Mouse (Mus musculus): ENCODE results near the gene Bcl2l10. TPM values are rescaled to one million over a fixed set of nuclear protein-coding genes. Genes with fewer than 3 reads are reported as not detected.

Bcl2l10 gene
- polyA plus RNA-seq, 1 experiment from 2014 or later, result not detected

DNA sequence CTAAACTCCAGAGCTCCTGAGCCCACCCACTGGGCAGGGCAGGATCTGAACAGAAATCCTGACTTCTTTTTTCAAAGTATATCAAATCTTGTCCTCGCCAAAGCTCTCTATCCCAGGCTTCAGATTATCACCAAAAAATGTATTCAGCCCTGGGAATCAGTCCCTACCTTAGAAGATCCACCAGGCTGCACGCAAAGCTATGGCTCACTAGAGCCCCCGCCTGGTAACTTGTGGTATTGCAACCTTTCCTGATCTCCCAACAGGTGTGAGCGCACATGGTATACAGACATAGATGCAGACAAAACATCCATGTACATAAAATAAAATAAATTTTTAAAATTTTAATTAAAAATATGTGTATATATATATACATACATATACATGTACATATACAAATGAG is 35.5 kb upstream of the Bcl2l10 start:
- Histone ChIP-seq H3K27ac (replicated peaks; ENCODE audit: low read depth, low read length) (no peak overlapping the region), H3K27me3 (ENCODE audit: control insufficient read depth, insufficient read depth, low read length) (no peaks in the 10 kb centered on the region), H3K4me2 (ENCODE audit: low read depth, severe bottlenecking) (no peak overlapping the region), H3K36me3 (ENCODE audit: control insufficient read depth, insufficient read depth, low read length) (no peaks in the 10 kb centered on the region), H3K4me1 (ENCODE audit: control insufficient read depth, insufficient read depth, low read length) (peaks cover 7% of the 10 kb centered on the region; the same call in 1 of the 2 replicates), H3K9me3 (ENCODE audit: control insufficient read depth, low read length) (no peaks in the 10 kb centered on the region), H3K9ac (ENCODE audit: low read length) (no peak overlapping the region), H3K4me3 (ENCODE audit: low read depth, low read length) (no peak overlapping the region)
- WGBS, result 16% methylated on average over 4 of the region's 4 CpGs
- ATAC-seq (ENCODE audit: insufficient number of reproducible peaks, low FRiP score, low TSS enrichment, low read depth) (no peak), DNase-seq (ENCODE audit: low spot score) (peak; percentile 91)

DNA sequence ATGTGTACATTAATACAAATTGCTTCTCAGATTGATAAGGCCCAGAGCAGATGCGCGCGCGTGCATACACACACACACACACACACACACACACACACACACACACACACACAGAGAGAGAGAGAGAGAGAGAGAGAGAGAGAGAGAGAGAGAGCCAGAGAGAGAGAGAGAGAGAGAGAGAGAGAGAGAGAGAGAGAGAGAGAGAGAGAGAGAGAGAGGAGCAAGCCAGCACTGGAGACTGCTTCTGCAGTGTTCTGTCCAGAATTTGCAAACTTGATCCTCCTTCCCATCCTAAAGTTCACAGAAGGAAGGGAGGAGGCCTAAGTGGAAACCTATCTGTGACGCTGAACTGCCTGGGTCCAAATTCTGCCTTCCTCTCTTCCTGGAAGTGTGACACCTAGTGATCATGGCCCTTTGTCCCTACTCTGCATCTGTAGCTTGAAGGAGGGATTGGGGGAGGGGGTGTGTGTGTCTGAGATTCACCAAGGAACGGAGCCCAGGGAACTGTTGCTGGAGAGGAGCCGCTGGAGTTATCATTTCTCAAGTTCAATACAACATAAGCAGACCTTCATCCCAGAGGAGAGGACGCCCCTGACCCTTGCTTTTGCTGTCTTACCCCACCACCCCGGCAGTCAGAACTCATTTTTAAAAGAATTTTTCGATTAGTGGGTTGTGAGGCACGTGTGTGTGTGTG is 34.3 kb upstream of the Bcl2l10 start:
- H3K9ac ChIP-seq (ENCODE audit: low read length), result 0 out of 2 replicates have a peak overlapping the region, but pooled peaks have one; percentile 68
- H3K9me3 ChIP-seq (ENCODE audit: control insufficient read depth, low read length), result no peaks in the 10 kb centered on the region
- no peaks in the 10 kb centered on the region for H3K27me3 ChIP-seq (ENCODE audit: control insufficient read depth, insufficient read depth, low read length)
- DNase-seq (ENCODE audit: low spot score), result peak; percentile 37
- WGBS, result 41% methylated on average over 11 of the region's 11 CpGs
- peak overlapping the region; percentile 94 for H3K4me2 ChIP-seq (ENCODE audit: low read depth, severe bottlenecking)
- ATAC-seq (ENCODE audit: insufficient number of reproducible peaks, low FRiP score, low TSS enrichment, low read depth), result no peak; the same call in 1 of the 2 replicates
- H3K36me3 ChIP-seq (ENCODE audit: control insufficient read depth, insufficient read depth, low read length), result no peaks in the 10 kb centered on the region
- peaks cover 7% of the 10 kb centered on the region; the same call in 1 of the 2 replicates for H3K4me1 ChIP-seq (ENCODE audit: control insufficient read depth, insufficient read depth, low read length)
- no peak overlapping the region for H3K27ac ChIP-seq (replicated peaks; ENCODE audit: low read depth, low read length)
- peak overlapping the region; percentile 59 for H3K4me3 ChIP-seq (ENCODE audit: low read depth, low read length)

GRCm38 (mm10) chr9:75313832-75314516 is 33.6 kb upstream of the Bcl2l10 start:
- 1% methylated on average over 51 of the region's 52 CpGs for WGBS
- Histone ChIP-seq H3K9me3 (ENCODE audit: control insufficient read depth, low read length) (no peaks in the 10 kb centered on the region), H3K27me3 (ENCODE audit: control insufficient read depth, insufficient read depth, low read length) (no peaks in the 10 kb centered on the region), H3K4me2 (ENCODE audit: low read depth, severe bottlenecking) (peak overlapping the region; percentile 94), H3K9ac (ENCODE audit: low read length) (peak overlapping the region; percentile 68), H3K4me3 (ENCODE audit: low read depth, low read length) (peak overlapping the region; percentile 59), H3K36me3 (ENCODE audit: control insufficient read depth, insufficient read depth, low read length) (no peaks in the 10 kb centered on the region), H3K4me1 (ENCODE audit: control insufficient read depth, insufficient read depth, low read length) (peaks cover 7% of the 10 kb centered on the region; the same call in 1 of the 2 replicates), H3K27ac (replicated peaks; ENCODE audit: low read depth, low read length) (no peak overlapping the region)
- ATAC-seq (ENCODE audit: insufficient number of reproducible peaks, low FRiP score, low TSS enrichment, low read depth) (peak; percentile 86), DNase-seq (ENCODE audit: low spot score) (peak; percentile 86)

DNA sequence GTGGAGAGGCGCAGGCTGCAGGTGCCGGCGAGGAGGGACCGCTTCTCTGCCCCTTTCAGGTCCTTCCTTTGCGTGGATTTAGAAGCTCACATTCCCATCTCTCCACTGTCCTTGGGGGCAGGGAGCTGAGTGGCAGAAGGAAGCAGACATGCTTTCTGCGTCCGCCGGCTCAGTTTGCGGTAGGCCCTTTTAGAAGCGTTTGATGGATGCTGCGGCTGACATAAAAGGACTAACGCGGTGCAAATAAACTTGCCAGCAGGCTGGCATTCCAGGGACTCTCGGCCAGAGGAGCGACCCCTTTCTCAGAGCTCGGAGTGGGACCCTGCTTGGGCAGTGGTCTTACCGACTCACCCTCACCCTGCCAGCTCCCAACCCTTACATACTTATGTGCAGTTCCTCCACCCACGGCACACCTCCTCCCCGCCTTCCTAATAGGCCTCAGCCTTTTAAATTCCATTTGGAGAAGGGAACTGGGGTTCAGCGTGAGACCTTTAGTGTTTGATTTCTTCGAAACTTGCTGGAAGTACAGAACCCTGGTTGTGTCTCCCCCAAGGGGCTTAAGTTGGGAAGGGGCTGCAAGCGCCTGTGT is 32.9 kb upstream of the Bcl2l10 start:
- H3K4me2 ChIP-seq (ENCODE audit: low read depth, severe bottlenecking), result peak overlapping the region; percentile 94
- DNase-seq (ENCODE audit: low spot score) (no peak), ATAC-seq (ENCODE audit: insufficient number of reproducible peaks, low FRiP score, low TSS enrichment, low read depth) (no peak)
- H3K4me1 ChIP-seq (ENCODE audit: control insufficient read depth, insufficient read depth, low read length), result peaks cover 7% of the 10 kb centered on the region; the same call in 1 of the 2 replicates
- peak overlapping the region; percentile 59 for H3K4me3 ChIP-seq (ENCODE audit: low read depth, low read length)
- no peaks in the 10 kb centered on the region for H3K27me3 ChIP-seq (ENCODE audit: control insufficient read depth, insufficient read depth, low read length)
- peak overlapping the region; percentile 68 for H3K9ac ChIP-seq (ENCODE audit: low read length)
- no peaks in the 10 kb centered on the region for H3K36me3 ChIP-seq (ENCODE audit: control insufficient read depth, insufficient read depth, low read length)
- H3K9me3 ChIP-seq (ENCODE audit: control insufficient read depth, low read length), result no peaks in the 10 kb centered on the region
- H3K27ac ChIP-seq (replicated peaks; ENCODE audit: low read depth, low read length), result no peak overlapping the region
- WGBS, result 2% methylated on average over 22 of the region's 22 CpGs

DNA sequence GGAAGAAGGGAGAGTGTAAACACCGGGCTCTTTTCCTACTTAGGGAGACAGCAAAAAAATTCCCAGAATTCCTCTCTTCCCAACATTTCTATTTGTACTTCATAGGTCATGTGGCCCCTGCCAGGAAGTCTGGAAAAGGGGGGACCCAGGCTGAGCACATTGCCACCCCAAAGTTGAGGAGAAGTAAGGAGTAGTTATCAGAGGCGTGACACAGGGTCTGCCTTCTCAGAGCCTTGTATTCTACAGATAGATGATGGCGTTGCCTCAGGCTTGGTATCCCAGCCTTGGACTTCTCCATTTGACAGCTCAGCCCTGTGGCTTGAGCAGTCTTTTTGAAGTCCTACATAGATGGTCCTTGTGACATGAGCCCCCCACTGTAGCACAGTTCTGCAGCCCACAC is 32.3 kb upstream of the Bcl2l10 start:
- 69% methylated on average over 3 of the region's 3 CpGs for WGBS
- no peak overlapping the region for H3K9ac ChIP-seq (ENCODE audit: low read length)
- H3K27me3 ChIP-seq (ENCODE audit: control insufficient read depth, insufficient read depth, low read length), result no peaks in the 10 kb centered on the region
- no peak for ATAC-seq (ENCODE audit: insufficient number of reproducible peaks, low FRiP score, low TSS enrichment, low read depth)
- H3K4me3 ChIP-seq (ENCODE audit: low read depth, low read length), result no peak overlapping the region
- H3K27ac ChIP-seq (replicated peaks; ENCODE audit: low read depth, low read length), result no peak overlapping the region
- H3K36me3 ChIP-seq (ENCODE audit: control insufficient read depth, insufficient read depth, low read length), result no peaks in the 10 kb centered on the region
- no peaks in the 10 kb centered on the region for H3K9me3 ChIP-seq (ENCODE audit: control insufficient read depth, low read length)
- H3K4me2 ChIP-seq (ENCODE audit: low read depth, severe bottlenecking), result peak overlapping the region; percentile 94
- no peak for DNase-seq (ENCODE audit: low spot score)
- H3K4me1 ChIP-seq (ENCODE audit: control insufficient read depth, insufficient read depth, low read length), result peaks cover 7% of the 10 kb centered on the region; the same call in 1 of the 2 replicates

- H3K4me1 ChIP-seq (ENCODE audit: control insufficient read depth, insufficient read depth, low read length), result peaks cover 7% of the 10 kb centered on the region; the same call in 1 of the 2 replicates
- no peaks in the 10 kb centered on the region for H3K36me3 ChIP-seq (ENCODE audit: control insufficient read depth, insufficient read depth, low read length)
- 85% methylated on average over 6 of the region's 6 CpGs for WGBS
- DNase-seq (ENCODE audit: low spot score) (no peak), ATAC-seq (ENCODE audit: insufficient number of reproducible peaks, low FRiP score, low TSS enrichment, low read depth) (no peak)
- H3K9ac ChIP-seq (ENCODE audit: low read length), result no peak overlapping the region
- H3K4me2 ChIP-seq (ENCODE audit: low read depth, severe bottlenecking), result no peak overlapping the region
- H3K27me3 ChIP-seq (ENCODE audit: control insufficient read depth, insufficient read depth, low read length), result no peaks in the 10 kb centered on the region
- H3K27ac ChIP-seq (replicated peaks; ENCODE audit: low read depth, low read length), result no peak overlapping the region
- H3K4me3 ChIP-seq (ENCODE audit: low read depth, low read length), result no peak overlapping the region
- H3K9me3 ChIP-seq (ENCODE audit: control insufficient read depth, low read length), result no peaks in the 10 kb centered on the region
These were observed 30.8 kb upstream of the Bcl2l10 start for GRCm38 (mm10) chr9:75316771-75317170.

GRCm38 (mm10) chr9:75318196-75318595 is 29.4 kb upstream of the Bcl2l10 start:
- no peak overlapping the region for H3K9ac ChIP-seq (ENCODE audit: low read length)
- no peak overlapping the region for H3K4me3 ChIP-seq (ENCODE audit: low read depth, low read length)
- H3K36me3 ChIP-seq (ENCODE audit: control insufficient read depth, insufficient read depth, low read length), result no peaks in the 10 kb centered on the region
- H3K27me3 ChIP-seq (ENCODE audit: control insufficient read depth, insufficient read depth, low read length), result no peaks in the 10 kb centered on the region
- 96% methylated on average over 2 of the region's 2 CpGs for WGBS
- no peaks in the 10 kb centered on the region for H3K9me3 ChIP-seq (ENCODE audit: control insufficient read depth, low read length)
- DNase-seq (ENCODE audit: low spot score), result no peak
- H3K27ac ChIP-seq (replicated peaks; ENCODE audit: low read depth, low read length), result no peak overlapping the region
- no peak overlapping the region for H3K4me2 ChIP-seq (ENCODE audit: low read depth, severe bottlenecking)
- H3K4me1 ChIP-seq (ENCODE audit: control insufficient read depth, insufficient read depth, low read length), result peaks cover 7% of the 10 kb centered on the region; the same call in 1 of the 2 replicates
- ATAC-seq (ENCODE audit: insufficient number of reproducible peaks, low FRiP score, low TSS enrichment, low read depth), result no peak

GRCm38 (mm10) chr9:75319365-75319764 is 28.2 kb upstream of the Bcl2l10 start:
- WGBS, result 81% methylated on average over 3 of the region's 3 CpGs
- no peak overlapping the region for H3K4me3 ChIP-seq (ENCODE audit: low read depth, low read length)
- no peak overlapping the region for H3K4me2 ChIP-seq (ENCODE audit: low read depth, severe bottlenecking)
- no peaks in the 10 kb centered on the region for H3K27me3 ChIP-seq (ENCODE audit: control insufficient read depth, insufficient read depth, low read length)
- ATAC-seq (ENCODE audit: insufficient number of reproducible peaks, low FRiP score, low TSS enrichment, low read depth) (no peak), DNase-seq (ENCODE audit: low spot score) (no peak)
- peaks cover 7% of the 10 kb centered on the region; the same call in 1 of the 2 replicates for H3K4me1 ChIP-seq (ENCODE audit: control insufficient read depth, insufficient read depth, low read length)
- H3K9me3 ChIP-seq (ENCODE audit: control insufficient read depth, low read length), result no peaks in the 10 kb centered on the region
- H3K27ac ChIP-seq (replicated peaks; ENCODE audit: low read depth, low read length), result no peak overlapping the region
- H3K36me3 ChIP-seq (ENCODE audit: control insufficient read depth, insufficient read depth, low read length), result no peaks in the 10 kb centered on the region
- no peak overlapping the region for H3K9ac ChIP-seq (ENCODE audit: low read length)

Measured in limb, embryonic 11.5 days (tissue).